Mouse (Mus musculus) ES-Bruce4 (cell line): Measurements from ENCODE around the gene Wipi2.

Source experiments
- EP300 ChIP-seq: IDR thresholded peaks from 2 replicates; pipeline ENCODE4 v1.6.1; 2011; ENCODE audit warnings: low read depth, low read length; ENCODE audit not compliant: insufficient read depth
- POLR2A ChIP-seq: IDR thresholded peaks from one replicate; pipeline ENCODE4 v1.8.1; 2011; ENCODE audit warnings: low read length; ENCODE audit not compliant: insufficient read depth

DNA sequence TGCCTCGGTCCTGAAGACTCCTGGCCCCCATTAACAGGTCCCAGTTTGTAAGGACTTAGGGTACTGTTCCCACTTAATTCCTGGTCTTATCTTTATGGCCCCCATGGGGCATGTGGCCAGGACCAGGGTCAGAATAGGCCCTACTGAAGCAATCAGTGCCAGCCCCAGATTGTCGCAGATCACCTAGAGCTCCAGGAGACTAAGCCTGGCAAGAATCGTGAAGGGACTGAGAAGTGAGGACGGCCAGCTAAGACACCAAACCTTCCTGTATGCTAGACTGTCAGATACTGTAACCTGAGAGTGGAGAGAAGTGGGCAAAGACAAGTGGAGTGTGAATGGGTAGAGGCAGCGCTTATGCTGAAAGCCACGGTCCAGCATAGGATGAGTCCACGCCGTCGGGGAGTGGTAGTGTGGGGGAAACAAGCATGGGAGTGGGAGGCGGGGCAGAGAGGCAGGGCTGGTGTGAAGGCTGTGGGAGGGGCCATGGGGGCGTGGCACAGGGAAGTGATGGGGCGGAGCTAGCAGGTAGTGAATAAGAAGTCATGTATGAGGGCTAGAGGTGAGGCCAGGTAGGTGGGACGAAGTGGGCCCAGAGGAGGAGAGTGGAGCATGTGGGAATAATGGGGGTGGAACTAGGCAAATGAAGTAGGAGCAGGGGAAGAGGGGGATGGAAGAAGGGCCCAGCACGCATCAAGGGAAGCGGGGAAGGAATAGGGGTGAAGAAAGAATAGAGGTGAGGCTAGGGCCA is 73.5 kb downstream of the Wipi2 start:
- TF ChIP-seq POLR2A (no peak), EP300 (no peak)
